Mouse (Mus musculus) spleen, postnatal 36 days (tissue): ENCODE measurements around the gene Kif11.

Experiments used
- DNase-seq, 2 experiments: peaks; one replicate each; pipeline ENCODE4 v3.0.0; 2022; ENCODE audit warnings: low spot score in 2 of 2, mixed read lengths in 1 of 2

Gene Kif11

DNA sequence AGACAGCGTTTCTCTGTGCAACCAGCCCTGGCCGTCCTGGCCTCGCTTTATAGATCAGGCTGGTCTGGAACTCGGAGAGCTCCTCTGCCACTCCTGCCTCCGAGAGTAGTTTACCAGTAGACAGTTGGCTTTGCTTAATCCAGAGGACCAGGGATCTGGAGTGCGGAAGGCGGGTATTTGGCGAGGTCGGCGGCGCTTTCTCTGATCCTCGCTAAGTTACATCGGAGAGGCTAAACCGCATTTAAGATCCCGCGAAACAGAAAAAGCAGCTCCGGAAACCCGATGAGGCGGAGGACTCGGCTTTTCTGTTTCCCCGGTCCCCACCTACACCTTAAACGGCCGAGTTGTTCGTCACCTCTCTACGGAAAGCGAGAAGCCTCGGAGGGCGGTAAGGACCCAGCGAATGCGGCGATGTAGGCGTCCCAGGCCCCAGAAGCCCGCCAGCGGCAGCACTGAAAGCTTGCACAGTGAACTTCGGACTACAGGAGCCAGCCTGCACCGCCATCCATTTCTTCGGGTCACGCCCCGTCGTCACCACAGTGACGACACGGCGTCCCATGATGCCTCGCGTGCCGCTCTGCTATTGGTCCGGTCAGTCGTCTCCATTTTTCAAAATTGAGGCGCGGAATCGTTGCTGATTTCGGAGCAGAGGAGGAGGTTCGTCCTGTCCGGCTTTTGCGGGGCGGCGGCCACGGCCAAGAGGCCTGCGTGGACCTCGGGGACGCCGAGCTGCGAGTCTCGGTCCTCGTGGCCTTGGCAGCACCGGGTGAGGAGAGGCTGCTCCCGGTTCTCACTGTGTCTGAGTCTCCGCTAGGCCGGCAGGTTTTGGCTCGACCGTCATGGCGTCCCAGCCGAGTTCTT lies at the start of gene Kif11:
TSS of gene Kif11 (plus strand) at position 649 of the 861 bp plus-strand sequence.
- DNase-seq, result peak; percentile 94 to 96

DNA sequence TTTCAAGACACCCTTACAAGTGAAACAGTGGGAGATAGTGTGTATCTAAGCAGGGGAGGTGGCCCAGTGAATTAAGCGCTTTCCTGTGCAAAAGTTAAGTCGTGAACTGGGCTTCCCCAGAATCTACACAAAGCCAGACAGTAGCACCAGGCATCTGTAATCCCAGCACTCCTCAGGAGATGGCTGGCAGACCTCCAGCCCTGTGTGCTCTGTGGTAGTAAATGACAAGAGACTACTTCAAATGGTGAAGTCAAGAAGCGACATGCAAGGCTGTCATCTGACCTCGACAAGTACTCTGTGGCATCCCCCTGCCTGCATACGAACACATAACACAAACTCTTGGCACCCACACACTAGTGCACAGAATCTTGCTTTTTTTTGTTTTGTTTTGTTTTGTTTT lies 49.0 kb upstream of the Kif11 start:
- DNase-seq, result no peak

DNA sequence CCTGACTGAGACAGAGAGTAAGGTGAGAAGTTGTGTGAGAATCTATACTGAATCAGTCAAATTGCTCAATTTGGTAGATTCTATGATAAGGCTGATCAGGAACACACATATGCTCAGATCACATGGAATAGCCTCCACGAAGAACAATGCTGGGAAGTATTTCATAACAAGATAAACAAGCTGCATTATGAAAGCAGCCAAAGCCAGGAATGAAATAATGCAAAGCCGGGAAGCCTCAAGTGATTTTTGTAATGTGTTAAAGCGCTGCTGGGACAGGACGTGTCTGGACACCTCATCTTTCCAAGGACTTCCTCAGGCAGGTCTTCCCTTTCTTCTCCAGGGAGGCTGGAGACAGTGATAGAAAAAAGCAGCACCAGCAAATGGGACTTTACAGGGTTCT lies 43.5 kb upstream of the Kif11 start:
- DNase-seq, result no peak

DNA sequence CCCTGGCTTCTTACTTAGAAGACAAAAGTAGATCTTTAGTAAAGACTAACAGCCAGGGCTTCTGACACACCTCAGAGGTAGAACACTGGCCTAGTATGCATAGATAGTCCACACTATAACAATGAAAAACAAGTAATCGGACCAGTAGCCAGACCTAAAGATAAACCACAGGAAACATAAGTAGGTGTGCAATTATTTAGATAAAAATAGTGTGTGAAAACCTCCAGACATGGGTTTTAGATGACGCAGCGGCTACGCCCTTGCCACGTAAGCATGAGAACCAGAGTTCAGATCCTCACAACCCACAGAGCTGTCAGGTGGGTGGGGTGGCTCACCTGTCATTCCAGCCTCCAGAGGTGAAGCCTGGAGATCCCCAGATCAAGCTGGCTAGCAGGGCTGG lies 42.8 kb upstream of the Kif11 start:
- no peak for DNase-seq

DNA sequence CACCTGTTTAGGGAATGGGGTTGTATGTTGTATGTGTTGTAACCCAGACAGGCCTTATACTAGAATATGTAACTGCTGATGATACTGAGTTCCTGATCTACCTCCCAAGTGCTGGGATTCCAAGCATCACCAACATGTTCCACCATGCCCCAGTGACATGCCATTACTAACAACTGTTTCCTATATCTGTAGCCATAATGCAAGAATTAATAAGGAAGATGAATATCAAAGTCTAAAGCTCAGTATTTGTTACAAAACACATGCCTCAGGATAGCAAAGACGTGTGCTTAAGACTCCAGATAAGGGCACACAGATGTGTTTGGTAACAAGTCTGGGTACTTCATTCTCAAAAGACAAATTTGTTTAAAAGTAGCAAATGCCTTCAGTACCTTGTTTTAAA lies 40.8 kb upstream of the Kif11 start:
- DNase-seq, result no peak

DNA sequence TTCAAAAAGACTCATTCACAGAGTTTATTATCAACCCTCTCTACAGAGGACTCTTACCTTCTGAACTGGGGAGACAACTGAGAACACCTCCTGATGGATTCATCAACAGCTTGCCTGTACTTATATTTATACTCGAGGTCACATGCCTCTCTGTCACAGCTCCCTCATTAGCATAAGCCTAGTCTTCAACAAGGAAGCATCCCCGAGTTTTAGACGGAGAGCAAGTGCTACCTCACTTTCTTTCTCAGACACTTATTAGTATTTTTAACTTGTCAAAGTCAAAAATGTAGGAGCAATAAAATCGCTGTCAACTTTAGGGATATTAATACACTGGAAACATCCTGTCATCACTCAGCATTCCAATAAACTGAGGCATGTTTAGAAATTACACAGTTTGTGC lies 38.5 kb upstream of the Kif11 start, which contains the start of gene Ide:
TSS of gene Ide (minus strand) at position 101 of the 400 bp plus-strand sequence.
- no peak for DNase-seq

DNA sequence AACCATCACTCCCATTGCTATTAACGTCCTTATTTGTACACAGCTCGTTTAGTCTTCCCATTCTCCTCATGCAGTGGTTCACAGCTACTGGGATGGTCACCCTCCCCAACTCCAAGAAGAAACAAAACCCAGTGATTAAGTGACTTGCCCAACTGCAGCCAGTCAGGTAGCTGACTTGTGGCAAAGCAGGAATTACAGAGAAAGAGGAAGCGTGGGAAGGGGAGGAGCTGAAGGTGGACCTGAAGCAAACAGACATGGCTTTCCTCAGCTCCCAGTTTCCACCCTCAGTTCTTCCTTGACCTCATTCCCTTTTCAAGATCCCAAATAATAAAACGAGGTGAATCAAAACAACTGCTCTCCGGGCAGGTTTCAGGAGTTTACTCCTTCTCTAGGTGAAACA lies 35.7 kb upstream of the Kif11 start:
- DNase-seq, result no peak

DNA sequence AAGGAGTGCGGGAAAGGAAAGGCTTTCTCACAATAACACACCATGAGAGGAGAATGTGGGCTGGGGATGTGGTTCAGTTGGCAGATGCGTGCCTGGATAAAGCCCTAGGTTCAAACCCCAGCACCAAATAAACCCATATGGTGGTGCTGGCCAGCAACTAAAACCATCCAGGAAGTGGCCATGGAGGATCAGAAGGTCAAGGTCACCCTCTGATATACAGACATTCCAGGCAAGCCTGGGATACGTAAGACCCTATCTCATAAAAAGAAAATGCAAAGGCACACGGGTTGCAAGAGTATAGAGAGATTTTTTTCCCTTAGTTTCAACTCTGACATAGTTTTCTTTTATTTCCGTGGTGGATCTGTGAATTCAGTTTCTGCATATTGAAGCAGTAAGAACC lies 35.3 kb upstream of the Kif11 start:
- DNase-seq, result no peak

DNA sequence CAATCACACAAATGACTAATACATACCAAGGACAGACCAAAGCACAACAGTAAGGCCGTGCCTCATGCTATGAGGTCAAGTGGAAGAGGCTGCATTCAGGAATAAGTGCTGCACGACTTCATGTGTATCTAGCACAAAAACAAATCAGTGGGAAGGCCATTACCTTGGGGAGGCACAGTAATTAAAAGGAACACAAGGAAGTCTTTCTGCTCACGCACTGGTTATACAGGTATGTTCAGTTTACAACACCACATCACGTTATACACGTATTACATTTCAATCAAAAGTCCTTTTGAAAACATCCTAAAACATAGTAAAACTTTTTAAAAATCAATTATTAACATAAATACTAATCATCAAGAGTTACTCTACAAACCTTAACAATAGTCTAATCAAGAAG lies 32.3 kb upstream of the Kif11 start:
- DNase-seq, result no peak

DNA sequence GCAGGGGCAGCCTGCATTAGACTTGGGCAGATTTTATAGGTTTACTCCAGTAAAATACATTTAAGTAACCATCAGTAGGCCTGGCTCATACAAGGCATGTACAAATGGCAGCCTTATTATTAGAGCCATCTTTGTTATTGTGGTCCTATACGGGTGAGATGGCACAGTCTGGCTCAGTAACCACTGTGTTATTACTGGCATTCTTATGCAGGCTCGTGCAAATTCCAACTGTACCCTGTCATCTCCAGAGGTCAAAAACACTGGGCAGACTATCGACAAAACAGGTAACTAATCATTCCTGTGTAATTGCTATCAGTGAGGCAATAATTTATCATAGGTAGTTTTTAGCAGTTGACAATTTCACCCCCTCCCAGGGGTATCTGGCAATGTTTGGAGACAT lies 29.9 kb upstream of the Kif11 start:
- DNase-seq, result no peak

DNA sequence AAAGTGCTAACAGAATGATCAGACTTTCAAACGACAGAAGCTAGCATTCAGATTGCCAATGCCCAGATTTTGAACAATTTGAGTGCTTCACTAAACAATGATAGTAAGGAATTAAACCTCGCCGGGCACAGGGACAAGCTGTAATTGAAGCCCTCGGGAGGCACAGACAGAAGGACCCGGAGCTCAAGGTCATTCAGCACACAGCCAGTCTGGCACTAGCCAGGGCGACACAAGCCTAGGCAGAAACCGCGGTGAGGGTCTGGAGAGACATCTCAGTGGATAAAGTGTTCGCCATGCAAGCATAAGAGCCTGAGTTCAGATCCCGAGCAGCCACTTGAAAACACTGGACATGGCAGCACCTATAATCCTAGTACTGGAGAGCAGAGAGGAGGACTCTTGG lies 27.9 kb upstream of the Kif11 start:
- no peak for DNase-seq

DNA sequence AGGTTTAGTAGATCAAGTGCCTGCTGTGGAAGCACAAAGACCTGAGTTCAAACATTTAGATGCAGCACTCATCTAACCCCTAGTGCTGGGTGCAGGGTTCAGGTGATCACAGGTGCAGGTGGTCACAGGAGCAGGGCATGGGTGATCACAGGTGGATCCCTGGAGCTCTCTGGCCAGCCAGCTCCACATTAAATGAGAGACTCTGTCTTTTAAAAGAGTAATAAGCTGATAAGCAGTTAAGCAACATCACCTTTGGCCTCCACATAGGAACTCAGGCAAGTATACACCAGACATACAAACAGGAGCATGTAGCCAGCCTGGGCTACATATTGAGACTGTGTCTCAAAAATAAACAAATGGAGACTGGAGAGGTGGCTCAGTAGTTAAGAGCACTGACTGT lies 27.3 kb upstream of the Kif11 start:
- no peak for DNase-seq

DNA sequence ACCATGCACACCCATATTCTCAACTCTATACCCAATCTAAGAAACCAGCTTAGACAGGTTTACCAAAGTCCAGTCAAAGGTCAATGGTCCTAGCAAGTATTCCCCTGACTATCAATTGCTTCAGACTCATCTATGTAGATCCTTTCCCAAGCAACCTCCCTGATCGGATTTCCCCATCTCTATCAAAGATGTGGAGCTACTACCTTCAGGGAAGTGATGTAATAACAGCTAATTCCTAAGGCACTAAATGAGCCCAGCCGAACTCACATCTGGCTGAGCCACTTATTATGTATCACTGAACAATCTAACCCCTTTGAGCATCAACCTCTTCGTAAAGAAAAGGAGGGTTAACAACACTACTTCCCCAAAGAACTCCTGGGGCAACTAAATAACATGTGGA lies 23.4 kb upstream of the Kif11 start:
- no peak for DNase-seq

DNA sequence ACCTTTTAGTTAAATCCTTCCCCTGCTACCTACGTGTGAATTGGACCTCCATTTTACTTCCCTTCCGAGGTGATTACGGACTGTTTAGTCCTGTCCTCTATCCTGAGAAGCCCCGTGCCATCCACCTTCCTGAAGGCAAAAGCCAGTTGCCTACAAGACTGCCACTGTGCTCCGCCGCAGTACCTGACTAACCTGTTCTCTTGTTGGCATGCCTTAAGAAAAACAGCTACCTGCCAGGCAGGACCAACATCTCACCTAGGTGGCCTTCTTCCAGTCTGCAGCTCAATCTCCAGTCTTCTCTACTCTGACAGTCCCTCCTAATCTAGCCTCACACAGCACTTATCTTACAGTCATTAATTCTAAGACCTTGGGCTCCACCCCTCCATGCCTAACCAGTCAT lies 22.9 kb upstream of the Kif11 start:
- DNase-seq, result no peak

DNA sequence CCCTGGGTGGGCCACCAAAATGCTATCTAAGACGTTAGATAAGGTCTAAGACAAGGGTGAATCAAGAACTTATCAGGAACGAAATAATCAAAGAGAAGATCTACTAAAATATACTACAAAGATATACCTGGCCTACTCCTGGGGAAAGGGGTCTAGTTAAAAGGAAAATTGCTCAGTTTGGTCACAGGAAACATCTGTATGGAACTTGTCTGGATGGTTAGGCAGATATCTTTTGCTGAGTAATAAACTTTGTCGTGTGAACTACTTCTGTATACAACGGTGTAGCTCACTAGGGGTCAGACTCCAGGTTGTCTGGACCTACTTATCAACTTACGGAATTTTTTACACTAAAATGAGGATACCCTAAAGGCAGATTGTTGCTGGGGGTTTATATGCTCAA lies 16.2 kb upstream of the Kif11 start:
- no peak for DNase-seq

DNA sequence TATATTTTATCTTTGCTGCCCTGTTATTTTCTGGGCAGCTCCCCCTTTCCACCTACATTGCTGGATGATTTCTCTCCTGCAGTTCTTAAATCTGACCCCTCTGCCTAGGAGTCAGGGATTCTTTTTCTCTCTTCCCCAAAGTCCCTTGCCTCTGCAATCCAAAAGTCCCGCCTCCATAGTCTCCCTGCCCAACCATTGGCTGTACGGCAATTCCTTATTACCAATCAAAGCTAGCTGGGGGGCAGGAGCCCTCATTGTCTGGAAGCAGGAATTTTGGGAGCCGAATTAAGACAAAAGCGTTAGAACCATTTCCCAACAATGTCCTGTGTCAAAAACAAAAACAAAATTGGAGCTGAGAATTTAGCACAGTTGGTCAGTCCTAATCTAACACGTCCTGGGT lies 13.7 kb upstream of the Kif11 start:
- no peak for DNase-seq

DNA sequence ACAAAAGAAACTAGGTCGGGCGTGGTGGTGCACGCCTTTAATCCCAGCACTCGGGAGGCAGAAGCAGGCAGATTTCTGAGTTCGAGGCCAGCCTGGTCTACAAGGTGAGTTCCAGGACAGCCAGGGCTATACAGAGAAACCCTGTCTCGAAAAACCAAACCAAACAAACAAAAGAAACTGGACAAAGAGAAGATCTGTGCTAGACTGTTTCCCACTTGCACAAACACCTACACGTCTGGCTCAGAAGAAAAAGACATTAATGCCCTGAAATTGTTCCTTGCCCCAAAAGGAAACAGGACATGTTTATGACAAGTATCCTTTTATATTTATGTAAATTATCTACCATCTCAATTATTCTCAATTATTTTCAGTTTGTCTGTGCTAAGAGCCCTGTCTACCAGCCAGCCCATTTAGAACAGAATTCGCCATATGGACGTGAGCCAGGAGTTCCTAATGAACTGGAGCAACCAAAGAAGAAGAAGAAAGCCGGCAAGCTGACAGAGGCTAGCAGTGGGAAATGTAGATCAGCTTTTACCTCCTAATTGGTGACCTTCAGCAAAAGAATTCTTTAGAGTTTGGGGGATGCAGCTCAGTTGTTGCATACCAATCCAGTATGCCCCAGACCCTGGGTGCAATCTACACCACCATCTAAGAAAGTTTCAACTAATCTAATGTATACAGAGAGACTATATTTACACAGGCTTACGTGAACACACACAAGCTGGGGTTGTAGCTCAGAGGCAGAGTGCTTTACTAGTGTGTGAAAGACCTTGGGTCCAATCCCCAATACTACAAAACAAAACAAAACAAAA lies 12.9 kb upstream of the Kif11 start:
- no peak for DNase-seq

DNA sequence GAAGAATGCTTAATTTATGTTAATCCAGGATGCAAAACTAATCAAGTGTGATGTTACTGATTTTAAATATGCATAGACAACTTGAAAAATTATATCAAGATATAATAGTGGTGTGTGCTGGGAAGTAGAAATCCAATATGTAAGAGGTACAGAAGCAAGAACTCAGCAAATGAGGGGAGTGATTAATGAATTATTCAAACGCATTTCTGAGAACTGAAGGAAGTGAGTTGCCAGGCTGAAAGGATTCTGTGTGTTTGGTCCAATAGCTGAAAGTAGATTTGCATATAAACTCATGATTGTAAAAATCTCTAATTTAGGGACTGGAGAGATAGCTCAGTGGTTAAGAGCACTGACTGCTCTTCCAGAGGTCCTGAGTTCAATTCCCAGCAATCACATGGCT lies 7.2 kb upstream of the Kif11 start:
- DNase-seq, result no peak

DNA sequence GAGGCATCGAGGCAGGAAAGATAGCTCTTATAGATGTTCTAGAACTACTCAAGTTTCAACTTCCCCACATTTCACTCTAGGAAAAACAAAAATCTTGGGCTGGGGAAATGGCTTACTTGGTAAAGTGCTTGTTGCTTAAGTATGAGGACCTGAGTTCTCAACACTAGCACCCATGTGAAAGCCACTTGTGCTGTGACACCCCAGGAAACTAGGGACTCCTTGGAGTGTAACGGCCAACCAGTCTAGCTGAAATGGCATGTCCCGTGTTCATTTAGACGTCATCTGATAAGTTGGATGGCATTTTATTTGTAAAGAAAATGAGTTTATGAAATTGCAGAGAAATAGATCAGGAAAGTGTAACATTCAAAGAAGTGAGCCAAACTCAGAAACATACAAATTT lies 6.3 kb upstream of the Kif11 start:
- DNase-seq, result peak in 1 of 2 experiments; percentile 18

DNA sequence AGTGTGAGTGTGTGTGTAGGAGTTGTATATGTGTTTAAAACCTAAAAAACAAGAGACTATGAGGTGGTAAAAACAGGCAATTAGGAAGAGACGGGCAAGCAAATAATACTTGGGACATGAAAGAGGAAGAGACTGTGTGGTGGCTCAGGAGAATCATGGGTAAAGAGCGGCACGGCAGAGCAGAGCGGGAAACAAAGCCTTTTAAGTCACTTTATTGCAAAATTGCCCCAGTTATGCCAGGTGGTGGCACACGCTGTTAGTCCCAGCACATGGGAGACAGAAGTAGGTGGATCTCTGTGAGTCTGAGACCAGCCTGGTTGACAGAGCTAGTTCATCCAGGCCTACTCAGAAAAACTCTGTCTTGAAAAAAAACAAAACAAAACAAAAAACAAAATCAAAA lies 5.8 kb upstream of the Kif11 start:
- DNase-seq, result peak; percentile 62 to 69

DNA sequence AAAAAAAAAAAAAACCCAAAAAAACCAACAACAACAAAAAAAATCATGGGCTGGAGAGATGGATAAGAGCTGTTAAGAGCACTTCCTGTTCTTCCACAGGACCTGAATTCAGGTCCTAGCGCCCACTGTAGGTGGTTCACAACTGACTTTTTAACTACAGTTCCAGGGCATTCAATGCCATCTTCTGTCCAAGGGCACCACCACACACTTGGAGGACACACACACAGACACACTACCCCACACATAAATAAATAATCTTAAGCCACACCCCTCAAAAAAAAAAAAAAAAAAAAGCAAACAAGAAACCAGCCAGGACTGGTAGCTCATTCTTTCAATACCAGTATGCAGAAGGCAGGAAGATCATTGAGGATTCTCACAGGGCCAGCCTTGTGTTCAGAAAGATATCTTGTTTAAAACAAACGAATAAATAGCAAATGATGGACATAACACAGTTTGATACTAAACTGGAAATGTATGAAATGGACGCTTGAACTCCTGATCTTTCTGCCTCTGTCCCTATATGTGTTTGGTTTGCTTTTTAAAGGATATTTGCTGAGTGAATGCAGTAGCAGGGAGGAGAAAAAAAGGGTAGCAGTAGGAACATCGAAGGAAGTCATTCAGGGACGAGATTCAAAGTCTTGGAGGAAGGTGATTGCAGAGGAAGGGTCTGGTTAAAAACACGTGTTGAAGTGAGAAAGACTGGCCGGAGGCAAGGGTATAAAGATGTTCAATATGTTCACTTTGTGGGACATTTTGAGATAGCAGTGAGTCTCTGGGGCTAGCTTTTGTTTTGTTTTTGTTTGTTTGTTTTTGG lies 1.1 kb upstream of the Kif11 start:
- peak in 1 of 2 experiments; percentile 3 for DNase-seq

DNA sequence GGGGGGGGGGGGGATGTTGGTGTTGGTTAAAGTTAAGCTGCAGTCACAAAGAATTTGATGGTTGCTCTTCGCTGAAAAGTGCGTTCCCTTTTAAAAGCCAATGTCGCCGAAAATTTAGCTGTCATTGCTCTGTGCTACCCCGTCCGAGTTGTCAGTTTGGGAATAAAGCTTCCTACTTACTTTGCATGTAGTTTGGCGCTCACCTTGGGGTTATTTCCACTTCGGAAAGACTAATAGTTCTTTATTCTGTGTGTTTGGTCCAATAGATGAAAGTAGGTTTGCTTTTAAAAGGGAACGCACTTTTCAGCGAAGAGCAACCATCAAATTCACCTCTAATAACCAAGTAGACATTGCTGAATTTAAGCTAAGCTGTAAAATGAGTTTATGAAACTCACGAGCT lies 638 bp downstream of the Kif11 start:
- DNase-seq, result no peak
